Mouse (Mus musculus) forebrain, embryonic 12.5 days (tissue): ENCODE results near the gene Cant1. TPM values are rescaled to one million over a fixed set of nuclear protein-coding genes. Genes with fewer than 3 reads are reported as not detected.

Experiments used
- ATAC-seq: fragments of 200-750 bp; cut with Nextera tagmentation; 2 replicates; pipeline ENCODE4 v1.8.0; 2017; ENCODE audit warnings: moderate TSS enrichment; ENCODE audit not compliant: low FRiP score
- H3K27ac ChIP-seq: fragments of 300-500 bp; sonication (generic); 2 replicates; pipeline ENCODE4 v1.5.1; 2016; ENCODE audit warnings: mild to moderate bottlenecking
- H3K27me3 ChIP-seq: fragments of 300-500 bp; sonication (generic); 2 replicates; pipeline ENCODE4 v1.6.1; 2016; ENCODE audit warnings: mild to moderate bottlenecking
- H3K36me3 ChIP-seq: fragments of 300-500 bp; sonication (generic); replicated peaks from 2 replicates; pipeline ENCODE4 v1.6.1; 2016; ENCODE audit warnings: mild to moderate bottlenecking
- H3K4me1 ChIP-seq: fragments of 300-500 bp; sonication (generic); 2 replicates; pipeline ENCODE4 v1.6.1; 2016
- H3K4me2 ChIP-seq: fragments of 300-500 bp; sonication (generic); 2 replicates; pipeline ENCODE4 v1.6.1; 2016; ENCODE audit warnings: mild to moderate bottlenecking, moderate library complexity
- H3K4me3 ChIP-seq: fragments of 300-500 bp; sonication (generic); replicated peaks from 2 replicates; pipeline ENCODE4 v1.5.1; 2016; ENCODE audit warnings: mild to moderate bottlenecking
- H3K9ac ChIP-seq: fragments of 300-500 bp; sonication (generic); 2 replicates; pipeline ENCODE4 v1.6.1; 2016; ENCODE audit warnings: mild to moderate bottlenecking
- H3K9me3 ChIP-seq: fragments of 300-500 bp; sonication (generic); 2 replicates; pipeline ENCODE4 v1.6.1; 2016
- WGBS: fragments of 180-500 bp; shearing (Covaris S2); methylation state at CpG from one replicate; pipeline ENCODE4 v1.1.7; 2016; 5-methylcytosine and 5-hydroxymethylcytosine counted together
- polyA plus RNA-seq: library from polyadenylated mRNA; unstranded; fragments of >200 nt; fragmentation: Nextera tagmentation; extraction: Ambion mirVana; gene quantifications from 2 replicates; pipeline ENCODE4 v1.2.1, GENCODE M21; 2016

Cant1 gene
- 25.4 and 27.0 TPM in 2 replicates for polyA plus RNA-seq

DNA sequence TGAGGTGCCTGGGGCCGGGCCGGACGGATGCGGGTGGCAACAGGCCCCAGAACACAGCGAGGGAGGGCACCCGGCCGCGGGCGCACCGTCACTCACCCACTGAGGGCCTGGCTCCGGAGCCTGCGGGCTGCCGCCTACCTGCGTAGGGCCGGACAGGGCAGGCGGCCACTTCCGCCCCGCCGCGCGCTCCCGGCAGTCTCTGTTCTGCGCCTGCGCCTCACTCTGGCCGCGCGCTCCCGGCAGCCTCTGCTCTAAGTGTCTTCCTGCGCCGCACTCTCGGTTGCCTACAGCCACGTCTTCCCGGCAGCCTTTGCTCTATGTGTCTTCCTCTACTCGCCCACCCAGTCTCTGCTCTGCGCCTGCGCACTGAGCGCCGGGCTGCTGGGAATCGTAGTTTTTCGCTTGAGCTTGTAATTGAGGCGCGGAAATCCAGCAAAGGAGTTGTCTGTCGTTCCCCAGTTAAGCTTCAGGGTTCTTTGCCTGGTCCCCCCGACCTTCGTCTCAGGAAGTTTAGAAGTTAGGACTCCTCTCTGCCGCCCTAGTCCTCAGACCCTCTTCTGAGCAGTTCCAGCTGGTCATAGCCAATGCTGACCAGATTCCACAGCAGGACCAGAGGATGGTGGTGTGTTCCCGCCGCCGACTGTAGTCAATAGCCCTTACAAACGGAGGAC lies at the start of gene Cant1:
Gene Cant1 (minus strand): TSS at position 253 of the 671 bp plus-strand sequence.
- H3K27me3 ChIP-seq = no peaks in the 10 kb centered on the region; the same call in 1 of the 2 replicates
- H3K4me3 ChIP-seq = peak within 1 kb of the TSS; percentile 93
- peak within 1 kb of the TSS; percentile 74 for H3K4me2 ChIP-seq
- H3K9ac ChIP-seq = peak within 1 kb of the TSS; percentile 92
- peaks cover 34% of the 10 kb centered on the region for H3K4me1 ChIP-seq
- peak within 1 kb of the TSS; percentile 74 for H3K27ac ChIP-seq
- H3K36me3 ChIP-seq = peaks cover 19% of the 10 kb centered on the region
- WGBS = under 1% methylated on average over 47 of the region's 50 CpGs
- ATAC-seq = peak; percentile 96
- no peaks in the 10 kb centered on the region for H3K9me3 ChIP-seq

DNA sequence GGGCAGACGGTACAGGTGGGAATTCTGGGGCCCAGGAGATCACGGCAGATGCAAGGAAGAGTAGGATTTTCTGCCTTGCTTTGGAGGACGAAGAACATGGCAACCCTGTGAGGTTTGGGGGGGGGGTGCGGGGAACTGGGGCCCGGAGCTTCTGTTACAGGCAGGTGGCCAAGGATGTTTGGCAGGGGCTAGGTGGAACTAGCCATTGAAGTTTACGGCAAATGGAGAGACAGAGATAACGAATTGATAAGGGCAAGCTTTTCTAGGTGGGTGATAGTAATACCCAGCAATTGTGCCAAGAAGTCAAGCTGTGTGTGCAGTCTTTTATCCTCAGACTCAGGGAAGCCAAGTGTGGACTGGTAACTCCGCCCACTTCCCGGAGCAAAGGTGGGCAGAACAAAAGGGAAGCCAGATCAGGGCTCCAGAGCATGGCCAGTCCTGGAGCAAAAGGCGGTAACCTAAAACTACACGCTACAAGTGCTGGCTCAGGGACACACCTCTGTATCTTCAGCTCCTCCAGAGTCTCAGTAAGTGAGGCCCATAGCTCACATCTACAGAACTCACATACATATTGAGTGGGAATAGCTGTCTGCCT lies 48.7 kb upstream of the Cant1 start:
- 55% methylated on average over 11 of the region's 11 CpGs for WGBS
- H3K27ac ChIP-seq = no peak overlapping the region

DNA sequence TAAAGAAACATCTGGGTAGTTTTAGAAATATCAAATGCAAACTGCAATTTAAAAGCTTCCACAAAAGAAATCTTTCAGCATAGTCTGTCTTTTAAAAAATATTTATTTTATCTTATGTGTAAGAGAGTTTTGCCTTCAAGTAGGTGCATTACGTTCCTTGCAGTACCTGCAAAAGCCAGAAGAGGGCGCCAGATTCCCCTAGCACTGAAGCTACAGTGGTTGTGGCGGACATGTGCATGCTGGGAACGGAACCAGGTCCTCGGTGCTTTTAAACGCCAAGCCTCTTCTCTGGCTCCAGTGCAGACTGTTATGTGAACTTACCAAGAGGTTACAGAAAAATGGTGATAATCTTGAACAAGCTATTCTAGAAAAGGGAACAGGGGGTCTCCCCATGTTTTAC lies 41.4 kb upstream of the Cant1 start:
- H3K27ac ChIP-seq = no peak overlapping the region
- no peak overlapping the region for H3K4me2 ChIP-seq
- no peak for ATAC-seq
- H3K9me3 ChIP-seq = 0 out of 2 replicates have a peak, but pooled peaks cover 3% of the 10 kb centered on the region
- H3K36me3 ChIP-seq = no peaks in the 10 kb centered on the region
- H3K4me1 ChIP-seq = no peaks in the 10 kb centered on the region
- 0 out of 2 replicates have a peak, but pooled peaks cover 3% of the 10 kb centered on the region for H3K27me3 ChIP-seq
- 55% methylated on average over 6 of the region's 6 CpGs for WGBS
- H3K9ac ChIP-seq = no peak overlapping the region
- H3K4me3 ChIP-seq = no peak overlapping the region

More for the DNA sequence above, 48.7 kb upstream of the Cant1 start:
- Histone ChIP-seq H3K27me3 (no peaks in the 10 kb centered on the region), H3K4me2 (no peak overlapping the region), H3K4me1 (peaks cover 14% of the 10 kb centered on the region), H3K36me3 (no peaks in the 10 kb centered on the region), H3K4me3 (no peak overlapping the region), H3K9me3 (no peaks in the 10 kb centered on the region), H3K9ac (no peak overlapping the region)
- ATAC-seq = no peak

DNA sequence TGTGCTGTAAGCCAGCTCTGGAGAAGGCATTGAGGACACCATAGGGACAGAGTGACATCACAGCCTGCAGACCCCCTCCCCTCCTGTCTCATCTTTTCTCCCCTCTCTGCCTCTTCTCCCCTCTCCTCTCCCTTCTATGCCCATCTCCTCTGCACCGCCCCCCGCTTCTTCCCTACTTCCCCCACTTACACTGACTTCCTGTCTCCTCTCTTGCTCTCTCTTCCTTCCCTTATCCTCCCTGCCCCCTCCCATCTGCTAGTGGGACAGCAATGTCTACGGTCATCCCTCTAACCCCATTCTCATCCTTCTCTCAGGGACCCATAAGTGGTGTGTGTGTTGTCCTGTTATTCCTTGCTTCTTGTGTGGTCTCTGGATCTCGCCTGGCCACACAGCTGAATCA lies 40.6 kb upstream of the Cant1 start:
- Histone ChIP-seq H3K4me2 (no peak overlapping the region), H3K27ac (no peak overlapping the region), H3K9ac (no peak overlapping the region), H3K9me3 (0 out of 2 replicates have a peak, but pooled peaks cover 3% of the 10 kb centered on the region), H3K27me3 (0 out of 2 replicates have a peak, but pooled peaks cover 3% of the 10 kb centered on the region), H3K4me3 (no peak overlapping the region), H3K4me1 (no peaks in the 10 kb centered on the region), H3K36me3 (no peaks in the 10 kb centered on the region)
- WGBS = 81% methylated on average over 4 of the region's 4 CpGs
- ATAC-seq = no peak

DNA sequence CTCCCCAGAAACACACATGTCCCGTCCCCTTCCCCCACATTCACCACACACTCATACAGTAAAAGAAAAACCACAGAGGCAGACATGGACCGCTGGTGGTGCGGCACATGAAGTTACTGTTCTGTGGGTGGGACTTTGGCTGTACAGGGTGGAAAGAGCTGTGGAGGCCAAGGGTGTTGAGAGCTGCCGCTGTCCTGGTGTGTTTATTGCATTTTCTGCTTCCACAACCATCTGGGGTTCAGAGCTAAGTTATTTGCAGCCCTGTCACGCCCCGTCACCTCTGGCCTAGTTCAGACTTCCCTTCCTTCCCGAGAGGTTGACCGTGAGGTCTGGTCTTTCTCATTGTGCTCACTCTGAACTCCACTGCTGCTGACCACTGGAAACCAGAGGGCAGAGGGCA lies 40.2 kb upstream of the Cant1 start:
- no peaks in the 10 kb centered on the region for H3K4me1 ChIP-seq
- WGBS = 73% methylated on average over 8 of the region's 8 CpGs
- H3K27ac ChIP-seq = no peak overlapping the region
- H3K4me3 ChIP-seq = no peak overlapping the region
- no peaks in the 10 kb centered on the region for H3K36me3 ChIP-seq
- H3K27me3 ChIP-seq = 0 out of 2 replicates have a peak, but pooled peaks cover 3% of the 10 kb centered on the region
- ATAC-seq = no peak
- H3K9ac ChIP-seq = no peak overlapping the region
- H3K4me2 ChIP-seq = no peak overlapping the region
- H3K9me3 ChIP-seq = 0 out of 2 replicates have a peak, but pooled peaks cover 3% of the 10 kb centered on the region

DNA sequence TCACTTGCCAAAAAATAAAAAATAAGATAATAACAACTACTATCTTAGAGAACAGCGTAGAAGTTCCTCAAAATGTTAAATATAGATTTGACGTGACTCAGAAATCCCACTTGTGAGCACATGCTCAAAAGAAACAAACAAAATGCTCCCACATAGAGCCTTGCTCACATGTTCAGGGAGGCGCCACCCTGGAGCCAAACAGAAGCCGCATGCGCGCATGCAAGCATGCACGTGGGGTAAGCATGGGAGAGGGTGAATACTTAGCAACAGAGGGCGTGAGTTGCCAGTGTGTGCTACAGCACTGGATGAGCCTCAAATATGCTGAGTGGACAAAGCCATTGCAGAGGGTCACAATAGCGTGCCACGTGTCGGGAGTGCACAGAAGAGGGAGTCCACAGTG lies 38.1 kb upstream of the Cant1 start:
- Histone ChIP-seq H3K36me3 (no peaks in the 10 kb centered on the region), H3K4me1 (no peaks in the 10 kb centered on the region), H3K27ac (no peak overlapping the region), H3K9me3 (0 out of 2 replicates have a peak, but pooled peaks cover 3% of the 10 kb centered on the region), H3K9ac (no peak overlapping the region), H3K27me3 (0 out of 2 replicates have a peak, but pooled peaks cover 3% of the 10 kb centered on the region), H3K4me2 (no peak overlapping the region), H3K4me3 (no peak overlapping the region)
- 79% methylated on average over 11 of the region's 11 CpGs for WGBS
- no peak for ATAC-seq

DNA sequence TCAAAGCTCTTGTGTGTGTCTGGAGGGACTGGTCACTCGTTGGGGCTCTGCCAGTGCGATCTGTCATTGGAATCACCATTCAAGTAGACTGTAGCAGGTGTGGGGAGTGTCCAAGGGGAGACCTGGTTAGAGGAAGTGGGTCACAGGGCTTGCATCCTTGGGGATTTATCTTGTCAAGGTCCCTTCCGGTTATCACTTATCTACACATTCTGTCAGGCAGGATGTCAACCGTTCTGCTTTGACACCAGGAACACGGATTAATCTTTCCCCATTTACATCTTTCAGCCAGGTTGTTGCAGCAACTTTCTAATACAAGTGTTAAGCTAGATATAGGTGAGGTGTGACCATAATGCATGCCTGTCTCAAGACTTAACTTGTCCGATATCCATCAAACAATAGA lies 36.9 kb upstream of the Cant1 start:
- H3K4me2 ChIP-seq = no peak overlapping the region
- WGBS = 92% methylated on average over 6 of the region's 6 CpGs
- no peak for ATAC-seq
- no peak overlapping the region for H3K4me3 ChIP-seq
- no peaks in the 10 kb centered on the region for H3K4me1 ChIP-seq
- H3K9ac ChIP-seq = no peak overlapping the region
- no peaks in the 10 kb centered on the region for H3K36me3 ChIP-seq
- 0 out of 2 replicates have a peak, but pooled peaks cover 3% of the 10 kb centered on the region for H3K9me3 ChIP-seq
- H3K27ac ChIP-seq = no peak overlapping the region
- H3K27me3 ChIP-seq = 0 out of 2 replicates have a peak, but pooled peaks cover 3% of the 10 kb centered on the region

DNA sequence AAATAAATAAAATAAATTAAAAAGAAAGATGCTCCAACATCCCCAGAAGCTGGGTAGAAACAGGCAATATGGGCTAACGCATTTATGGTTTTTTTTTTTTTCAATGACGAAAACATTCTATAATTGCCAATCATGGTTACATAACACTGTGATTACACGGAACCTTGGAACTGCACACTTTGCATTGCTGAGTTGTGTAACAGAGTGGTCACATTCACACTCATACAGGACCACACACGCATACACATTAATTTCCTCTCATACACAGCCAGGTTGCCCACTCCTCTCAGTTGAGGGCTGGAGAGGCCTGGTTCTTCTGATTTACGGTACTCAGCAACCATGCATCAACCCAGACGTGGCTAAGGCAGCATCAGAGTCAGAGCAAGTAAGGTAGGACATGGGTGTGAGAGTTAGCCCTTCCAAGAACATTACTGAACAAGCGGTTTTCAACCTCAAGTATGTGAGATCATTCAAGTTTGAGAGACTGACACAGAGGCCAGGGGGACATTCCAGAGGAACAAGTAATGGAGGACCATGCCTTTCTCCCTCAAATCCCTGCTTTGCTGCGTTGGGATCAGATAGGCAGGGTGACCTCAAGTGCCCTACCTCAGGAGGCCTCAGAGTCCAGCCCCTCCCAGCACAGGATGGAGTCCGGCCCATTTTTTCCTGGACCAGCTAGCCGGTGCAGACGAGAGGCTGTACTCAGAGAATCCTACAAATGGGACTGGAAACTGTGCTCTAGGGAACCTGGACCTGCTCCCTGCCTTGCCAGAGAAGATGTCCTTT lies 35.2 kb upstream of the Cant1 start:
- no peak for ATAC-seq
- Histone ChIP-seq H3K4me2 (no peak overlapping the region), H3K27me3 (0 out of 2 replicates have a peak, but pooled peaks cover 3% of the 10 kb centered on the region), H3K9me3 (no peaks in the 10 kb centered on the region), H3K27ac (no peak overlapping the region), H3K9ac (no peak overlapping the region), H3K36me3 (no peaks in the 10 kb centered on the region), H3K4me3 (no peak overlapping the region), H3K4me1 (no peaks in the 10 kb centered on the region)
- WGBS = 75% methylated on average over 11 of the region's 11 CpGs

DNA sequence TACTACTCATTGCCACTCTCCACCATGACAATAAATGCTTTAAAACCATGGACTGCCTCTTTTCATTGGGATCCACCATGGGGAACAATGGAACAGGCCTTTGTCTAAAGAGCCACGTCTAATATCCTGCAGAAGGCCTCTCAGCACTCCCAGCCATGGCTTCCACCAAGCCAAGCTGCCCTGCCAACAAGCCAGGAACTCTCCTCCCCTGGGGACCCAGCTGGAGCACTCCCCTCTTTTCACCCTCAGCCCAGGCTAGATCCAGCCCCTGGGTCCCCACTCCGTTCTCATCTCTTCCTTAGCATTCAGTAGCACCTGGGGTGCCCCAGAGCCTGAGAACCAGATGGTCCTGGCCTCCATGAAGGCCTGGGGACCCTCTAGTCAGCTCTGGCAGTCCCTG lies 34.1 kb upstream of the Cant1 start:
- Histone ChIP-seq H3K9ac (no peak overlapping the region), H3K9me3 (no peaks in the 10 kb centered on the region), H3K36me3 (no peaks in the 10 kb centered on the region), H3K27ac (no peak overlapping the region), H3K27me3 (0 out of 2 replicates have a peak, but pooled peaks cover 3% of the 10 kb centered on the region), H3K4me3 (no peak overlapping the region), H3K4me2 (no peak overlapping the region), H3K4me1 (no peaks in the 10 kb centered on the region)
- 55% methylated on average over 2 of the region's 2 CpGs for WGBS
- no peak for ATAC-seq

DNA sequence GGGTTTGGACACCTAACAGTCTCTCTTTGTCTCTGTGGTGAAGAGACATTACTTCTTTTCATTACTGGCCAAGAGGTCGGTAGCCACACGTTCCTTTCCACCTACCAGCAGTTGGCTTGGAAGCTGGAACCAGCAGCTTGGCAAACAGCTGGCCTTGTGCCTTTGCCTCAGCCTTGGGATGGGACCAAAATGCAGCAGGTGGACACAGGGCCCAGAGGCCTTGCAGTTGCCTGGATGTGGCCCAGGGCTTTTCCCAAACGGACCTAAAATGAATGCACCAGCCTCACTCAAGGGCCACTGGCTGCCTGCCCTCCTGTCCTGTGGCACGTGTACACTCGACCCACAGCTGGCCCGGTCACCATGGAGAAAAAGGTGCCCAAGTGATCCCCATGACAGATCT lies 32.3 kb upstream of the Cant1 start:
- Histone ChIP-seq H3K9me3 (no peaks in the 10 kb centered on the region), H3K4me1 (no peaks in the 10 kb centered on the region), H3K4me3 (no peak overlapping the region), H3K4me2 (no peak overlapping the region), H3K9ac (no peak overlapping the region), H3K27ac (no peak overlapping the region), H3K36me3 (no peaks in the 10 kb centered on the region), H3K27me3 (no peaks in the 10 kb centered on the region)
- no peak for ATAC-seq
- WGBS = 88% methylated on average over 6 of the region's 6 CpGs

DNA sequence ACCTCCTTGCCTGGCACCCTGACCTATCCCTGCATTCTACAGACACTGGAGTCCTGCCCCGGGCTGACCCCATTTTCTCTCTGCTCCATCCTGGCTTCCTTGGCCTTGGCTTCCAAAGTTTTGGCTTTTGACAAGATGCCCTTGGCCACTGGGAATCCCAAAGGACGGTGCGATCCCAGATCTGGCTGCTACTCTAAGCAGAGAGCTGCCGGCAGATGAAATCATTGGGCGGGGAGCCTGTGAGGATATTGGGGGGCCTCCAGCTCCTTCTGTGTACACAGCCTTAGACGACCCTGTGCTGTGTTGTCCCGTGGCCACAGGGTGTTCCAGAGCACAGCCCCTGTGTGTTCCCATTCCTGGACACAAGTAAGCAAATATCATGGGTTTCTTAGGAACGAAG lies 29.5 kb upstream of the Cant1 start:
- Histone ChIP-seq H3K27me3 (peaks cover 8% of the 10 kb centered on the region; the same call in 1 of the 2 replicates), H3K4me3 (no peak overlapping the region), H3K4me2 (no peak overlapping the region), H3K9me3 (no peaks in the 10 kb centered on the region), H3K36me3 (no peaks in the 10 kb centered on the region), H3K9ac (no peak overlapping the region), H3K27ac (no peak overlapping the region), H3K4me1 (no peaks in the 10 kb centered on the region)
- 91% methylated on average over 8 of the region's 8 CpGs for WGBS
- ATAC-seq = no peak

DNA sequence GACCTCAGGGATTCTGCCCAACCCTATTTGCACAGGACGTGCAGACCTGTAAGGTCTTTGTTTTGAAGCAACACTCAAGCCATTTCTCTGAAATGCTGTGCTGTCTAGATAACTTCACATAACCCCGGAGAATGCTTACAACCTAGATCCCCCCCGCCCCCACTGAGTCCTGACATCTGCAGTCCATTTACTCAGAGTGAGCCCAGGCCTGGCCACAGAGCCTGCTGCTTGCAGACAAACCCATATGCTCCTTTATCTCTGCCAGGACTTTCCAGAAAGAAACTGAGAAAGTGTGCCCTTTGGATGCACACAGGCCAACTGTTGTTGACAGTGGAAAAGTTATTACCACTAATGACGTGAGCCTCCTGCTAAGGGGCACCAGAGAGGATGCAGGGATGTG lies 28.5 kb upstream of the Cant1 start:
- Histone ChIP-seq H3K27ac (no peak overlapping the region), H3K9ac (no peak overlapping the region), H3K27me3 (peaks cover 10% of the 10 kb centered on the region; the same call in 1 of the 2 replicates), H3K36me3 (no peaks in the 10 kb centered on the region), H3K4me3 (no peak overlapping the region), H3K4me1 (no peaks in the 10 kb centered on the region), H3K9me3 (no peaks in the 10 kb centered on the region), H3K4me2 (no peak overlapping the region)
- WGBS = 76% methylated on average over 4 of the region's 4 CpGs
- no peak for ATAC-seq
